Mouse (Mus musculus): ENCODE data around the gene Igsf9.

- no peak for TF ChIP-seq ETS1 (IDR thresholded peaks at IDR 0.05; ENCODE audit: low read depth, low read length)
- TF ChIP-seq MEF2A (IDR thresholded peaks at IDR 0.05; ENCODE audit: extremely low read depth, insufficient replicate concordance, low read depth, low read length, poor library complexity, severe bottlenecking): no peak
- peak; percentile 91 to 98 (median 97) for TF ChIP-seq CTCF (IDR thresholded peaks at IDR 0.05 in 2 of 3, conservative IDR thresholded peaks at IDR 0.05 in 1 of 3; ENCODE audit: control insufficient read depth in 1 of 3, insufficient read depth in 1 of 3, low read depth in 2 of 3, low read length in 3 of 3, poor library complexity in 1 of 3, severe bottlenecking in 1 of 3)
- no peak for TF ChIP-seq HCFC1 (IDR thresholded peaks at IDR 0.05; ENCODE audit: low read depth, low read length)
- no peak for TF ChIP-seq EP300 (IDR thresholded peaks at IDR 0.05; ENCODE audit: low read depth in 1 of 2, low read length in 2 of 2)
- TF ChIP-seq TAL1 (IDR thresholded peaks at IDR 0.05; ENCODE audit: low read length): no peak
Observed at GRCm38 (mm10) chr1:172490261-172490661, 8.7 kb downstream of the Igsf9 start.
